Mouse (Mus musculus) left cerebral cortex, postnatal 25 days (tissue): Measurements from ENCODE around the gene Scn1b. TPM values are rescaled to one million over a fixed set of nuclear protein-coding genes. Genes with fewer than 3 reads are reported as not detected.

Source experiments
- DNase-seq, 2 experiments: peaks; one replicate each; pipeline ENCODE4 v3.0.0; 2022; ENCODE audit warnings: low spot score in 2 of 2, mixed read lengths in 1 of 2
- intact Hi-C: fragments of 180-260 bp; cut with DNase I; formaldehyde crosslinking; loops from one replicate; pipeline ENCODE4 v1.15.1; 2025
- total RNA-seq, 2 experiments: library from RNA; stranded (reverse); gene quantifications; 2 replicates each; pipeline ENCODE4 v1.2.3; 2021

The Scn1b gene
- total RNA-seq, 2 experiments from 2014 or later = 616 to 649 TPM

DNA sequence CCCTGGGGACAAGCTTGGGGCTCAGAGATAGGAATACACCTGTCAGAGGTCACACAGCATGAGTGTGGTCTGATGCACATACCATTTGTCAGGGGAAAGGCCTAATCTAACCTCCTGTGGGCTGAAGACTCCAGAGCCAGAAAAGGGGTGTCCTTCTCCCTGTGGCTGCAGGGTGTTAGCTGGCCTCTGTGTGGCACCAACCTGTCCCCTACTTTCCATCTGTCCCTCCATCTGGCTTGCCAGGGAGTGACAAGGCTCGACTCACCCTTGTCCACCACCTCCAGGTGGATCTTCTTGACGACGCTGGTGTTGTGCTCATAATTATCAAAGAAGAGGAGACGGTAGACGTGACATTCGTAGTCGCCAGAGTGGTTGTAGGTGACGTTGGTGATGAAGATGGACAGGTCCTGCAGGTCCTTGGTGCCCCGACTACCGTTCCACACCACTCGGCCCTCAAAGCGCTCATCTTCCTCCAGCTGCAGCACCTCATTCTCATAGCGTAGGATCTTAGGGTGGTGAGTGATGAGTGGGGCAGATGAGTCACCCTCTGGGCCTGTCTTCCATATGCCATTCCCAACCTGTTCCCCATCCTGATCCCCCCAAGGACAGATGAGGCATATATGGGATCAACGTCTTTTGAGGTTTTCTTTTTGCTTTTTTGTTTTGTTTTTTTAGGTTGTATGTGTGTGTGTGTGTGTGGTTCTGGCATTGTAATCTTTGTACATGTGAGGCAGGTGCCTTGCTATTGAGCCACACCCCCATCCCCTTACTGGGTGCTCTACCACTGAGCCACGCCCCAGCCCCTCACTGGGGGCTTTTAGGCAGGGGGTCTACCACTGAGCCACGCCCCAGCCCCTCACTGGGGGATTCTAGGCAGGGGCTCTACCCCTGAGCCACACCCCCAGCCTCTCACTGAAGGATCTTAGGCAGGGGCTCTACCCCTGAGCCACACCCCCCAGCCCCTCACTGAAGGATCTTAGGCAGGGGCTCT lies 3.9 kb downstream of the Scn1b start:
- intact Hi-C loops = loop anchor here (1.0 kb wide), 1 partner anchor 18 kb away; no protein-coding TSS in a partner anchor
- peak in 1 of 2 experiments; percentile 63 for DNase-seq

- intact Hi-C loops = no loop called here
- DNase-seq = no peak
Measured at GRCm38 (mm10) chr7:31119556-31119955, 7.2 kb downstream of the Scn1b start.

- DNase-seq = peak in 1 of 2 experiments; percentile 69
- intact Hi-C loops = no loop called here
Measured at GRCm38 (mm10) chr7:31118486-31118885, 8.3 kb downstream of the Scn1b start.

- intact Hi-C loops = no loop called here
- peak in 1 of 2 experiments; percentile 57 for DNase-seq
Measured at GRCm38 (mm10) chr7:31117465-31117864, 9.3 kb downstream of the Scn1b start.

- DNase-seq = no peak
- intact Hi-C loops = no loop called here
Measured at GRCm38 (mm10) chr7:31116721-31117145, 10.1 kb downstream of the Scn1b start.

DNA sequence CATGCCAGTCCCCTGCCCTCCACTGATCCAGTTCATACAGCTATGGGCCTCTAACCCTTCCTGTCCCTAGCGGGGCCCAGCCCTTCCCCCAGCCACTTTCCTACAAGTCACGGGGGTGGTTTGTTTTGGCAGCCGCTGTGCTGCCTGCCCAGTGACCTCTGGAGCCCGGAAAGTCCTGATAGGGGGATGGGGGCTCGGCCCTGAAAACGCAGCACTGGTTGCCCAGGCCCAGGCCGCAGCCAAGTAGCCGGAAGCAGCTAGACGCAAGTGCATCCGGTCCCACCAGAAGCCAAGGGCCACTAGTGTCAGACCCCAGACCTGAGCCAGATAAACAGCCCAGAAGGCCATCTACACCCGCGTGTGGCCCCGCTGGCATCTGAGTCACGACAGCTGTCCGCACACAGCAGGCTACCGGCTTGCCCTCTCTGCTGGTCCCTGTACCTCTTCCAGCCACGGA lies 11.2 kb downstream of the Scn1b start:
- DNase-seq = peak in 1 of 2 experiments; percentile 44
- intact Hi-C loops = no loop called here

- no peak for DNase-seq
- intact Hi-C loops = no loop called here
Measured at GRCm38 (mm10) chr7:31115182-31115581, 11.6 kb downstream of the Scn1b start, which contains the start of gene Hpn. Gene Hpn (minus strand): TSS chr7:31115290.

DNA sequence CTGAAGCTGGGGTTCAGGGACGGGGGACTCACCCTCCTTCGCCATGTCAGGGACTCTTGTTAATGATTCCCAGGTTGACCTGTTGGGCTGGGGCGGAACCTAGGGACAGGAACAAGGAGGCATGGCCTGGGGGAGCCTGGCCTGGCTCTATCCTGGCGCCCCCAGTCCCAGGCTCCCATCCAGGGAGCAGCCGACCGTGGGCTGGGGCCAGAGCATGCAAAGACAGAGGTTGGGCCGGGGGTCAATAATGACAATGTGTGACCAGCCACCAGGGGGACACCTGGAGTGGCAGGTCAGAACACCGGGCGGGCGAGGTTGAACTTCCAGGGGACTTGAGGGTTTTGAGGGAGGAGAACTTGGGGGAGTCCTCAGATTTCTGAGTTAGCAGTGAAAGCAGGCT lies 12.2 kb downstream of the Scn1b start:
- intact Hi-C loops = no loop called here
- DNase-seq = no peak

GRCm38 (mm10) chr7:31113800-31114199 lies 13.0 kb downstream of the Scn1b start:
- no peak for DNase-seq
- intact Hi-C loops = no loop called here

DNA sequence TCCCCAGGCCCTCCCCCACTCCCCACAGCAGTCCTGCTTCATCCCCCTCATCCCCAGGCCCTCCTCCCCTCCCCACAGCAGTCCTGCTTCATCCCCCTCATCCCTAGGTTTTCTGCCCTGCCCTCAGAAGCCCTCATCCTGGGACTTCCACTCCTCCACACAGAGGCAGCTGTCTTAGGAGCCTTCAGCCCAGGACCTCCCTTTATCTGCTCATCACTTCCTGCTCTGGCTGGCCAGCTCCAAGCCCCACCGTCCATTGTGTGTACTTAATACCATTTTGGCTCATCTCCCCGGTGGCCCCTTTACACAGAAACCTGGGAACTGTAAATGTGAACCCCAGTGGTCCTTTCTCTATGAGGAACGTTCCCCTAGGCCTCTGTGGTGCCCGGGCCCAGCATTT lies 14.8 kb downstream of the Scn1b start:
- intact Hi-C loops = no loop called here
- no peak for DNase-seq

DNA sequence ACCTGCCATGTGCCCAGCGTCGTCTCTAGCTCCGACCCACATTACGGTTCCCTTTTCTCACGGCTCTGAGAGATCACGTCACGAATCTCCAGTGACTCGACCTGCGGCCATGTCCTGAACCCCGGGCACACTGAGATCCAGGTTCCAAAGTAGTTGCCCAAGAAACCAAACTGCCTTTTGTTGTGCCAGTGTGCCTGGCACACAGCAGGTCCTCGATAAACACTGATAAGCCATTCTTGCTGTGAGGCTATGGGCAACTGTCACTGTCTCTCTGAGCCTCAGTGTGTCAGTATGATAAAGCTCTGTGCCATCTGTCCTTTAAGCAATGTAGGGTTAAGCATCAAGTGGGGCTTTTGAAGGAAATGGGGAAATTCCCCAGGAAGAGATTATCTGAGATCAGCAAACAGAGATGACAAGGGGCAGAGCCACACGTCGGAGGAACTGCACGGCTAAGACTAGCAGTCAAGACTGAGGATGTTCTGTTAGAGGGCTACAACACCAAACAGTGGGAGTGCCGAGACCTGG lies 15.9 kb downstream of the Scn1b start:
- DNase-seq = no peak
- intact Hi-C loops = no loop called here

- intact Hi-C loops = no loop called here
Measured at GRCm38 (mm10) chr7:31109796-31110195, 17.0 kb downstream of the Scn1b start.

DNA sequence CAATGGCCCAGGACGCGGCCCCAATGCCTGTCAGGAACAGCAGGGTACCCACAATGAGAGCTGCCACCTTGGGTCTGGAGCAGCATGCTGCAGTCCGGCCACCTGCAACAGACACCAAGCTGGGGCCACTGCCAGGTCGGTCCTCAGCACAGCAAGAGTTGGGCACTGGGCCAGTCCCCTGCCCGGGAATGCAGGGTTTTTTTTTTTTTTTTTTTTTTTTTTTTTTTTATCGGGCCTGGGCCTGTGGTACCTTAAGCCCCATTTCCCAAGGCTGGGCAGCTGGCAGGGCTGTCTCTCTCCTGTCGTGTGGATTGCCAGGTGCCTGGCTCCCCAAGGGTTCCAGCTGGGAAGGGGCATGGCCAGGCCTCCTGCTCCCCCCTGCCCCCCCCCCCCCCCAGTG lies 17.7 kb downstream of the Scn1b start:
- intact Hi-C loops = no loop called here
- DNase-seq = no peak

More at GRCm38 (mm10) chr7:31109796-31110195, 17.0 kb downstream of the Scn1b start:
- DNase-seq = no peak

- DNase-seq = no peak
- intact Hi-C loops = no loop called here
Measured at GRCm38 (mm10) chr7:31107781-31108180, 19.0 kb downstream of the Scn1b start.

- DNase-seq = no peak
- intact Hi-C loops = no loop called here
Measured at GRCm38 (mm10) chr7:31106166-31106565, 20.6 kb downstream of the Scn1b start.

DNA sequence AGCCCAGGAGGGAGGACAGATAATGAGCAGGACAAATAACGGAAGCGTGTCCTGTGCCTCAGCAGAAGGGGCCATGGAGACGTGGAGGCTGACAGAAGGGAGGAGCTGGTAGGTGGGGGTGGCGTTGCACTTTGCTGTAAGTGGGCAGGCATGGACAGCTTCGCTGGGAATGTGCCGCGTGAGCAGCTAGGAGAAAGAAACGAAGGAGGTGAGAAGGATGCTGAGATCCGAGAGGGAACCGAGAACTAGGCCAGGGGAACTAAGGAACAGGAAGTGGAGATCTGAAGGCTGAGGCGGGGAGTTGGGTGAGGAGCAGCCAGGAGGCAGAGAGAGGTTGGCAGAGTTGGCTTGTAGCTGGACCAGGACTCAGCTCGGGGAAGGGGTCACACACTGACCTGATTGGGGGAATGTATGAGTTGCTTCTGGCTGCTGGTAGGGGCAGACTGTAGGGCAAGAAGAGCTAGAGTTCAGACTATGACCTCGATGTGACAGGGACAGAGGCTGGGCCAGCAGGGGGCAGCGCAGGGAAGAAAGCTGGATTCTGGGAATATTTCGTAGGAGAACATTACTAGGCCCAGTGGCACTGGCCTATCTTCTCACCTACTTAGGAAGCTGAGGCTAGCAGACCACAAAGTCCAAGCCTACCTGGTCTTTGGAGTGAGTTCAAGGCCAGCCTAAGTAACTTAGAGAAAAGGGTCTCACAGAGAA lies 21.6 kb downstream of the Scn1b start:
- peak; percentile 64 to 92 for DNase-seq
- intact Hi-C loops = loop anchor here (1.0 kb wide), 1 partner anchor 18 kb away; no protein-coding TSS in a partner anchor

GRCm38 (mm10) chr7:31100786-31101185 lies 26.0 kb downstream of the Scn1b start:
- DNase-seq = no peak
- intact Hi-C loops = no loop called here

GRCm38 (mm10) chr7:31099612-31099982 lies 27.2 kb downstream of the Scn1b start:
- intact Hi-C loops = loop anchor here (5.0 kb wide), 1 partner anchor 142 kb away; the partner anchor contains the start of gene Usf2
- no peak for DNase-seq

DNA sequence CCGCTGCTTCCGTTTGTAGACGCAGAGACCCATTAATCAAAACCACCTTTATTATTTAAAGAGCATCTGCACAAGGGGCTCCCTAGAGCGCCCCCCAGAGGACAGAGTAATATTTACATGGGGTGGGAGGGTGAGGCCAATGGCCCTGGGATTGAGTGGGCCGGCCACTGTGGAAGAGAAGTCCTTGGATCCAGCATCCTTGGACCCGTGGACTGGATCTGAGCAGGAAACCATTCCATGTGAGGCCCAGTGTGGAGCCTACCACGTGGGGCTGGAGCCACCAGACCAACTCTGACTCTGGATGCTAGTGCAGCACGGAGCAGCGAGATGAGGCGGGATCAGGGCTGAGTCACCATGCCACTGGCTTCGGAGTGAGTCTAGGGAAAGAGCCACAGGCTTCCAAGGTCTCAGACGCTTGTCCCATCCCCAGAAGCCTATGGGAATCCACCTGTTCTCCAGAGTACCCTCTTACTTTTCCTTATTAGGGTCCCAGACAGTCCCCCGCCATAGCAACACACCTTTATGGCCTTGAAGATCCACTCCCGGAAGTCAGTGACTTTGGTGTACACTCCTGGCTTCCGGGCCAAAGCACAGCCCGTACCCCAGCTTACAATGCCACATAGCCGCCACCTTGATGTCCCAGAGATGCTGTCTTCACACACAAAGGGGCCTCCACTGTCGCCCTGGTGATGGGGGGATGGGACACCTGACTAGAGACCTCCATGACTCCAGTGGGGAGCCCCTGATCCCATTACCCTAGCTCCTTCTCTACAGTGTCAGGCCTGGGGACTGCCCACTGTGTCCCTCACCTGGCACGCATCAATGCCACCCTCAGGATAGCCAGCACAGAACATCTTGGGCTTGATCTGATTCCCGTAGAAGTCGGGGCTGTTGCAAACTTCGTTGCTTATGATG lies 27.8 kb downstream of the Scn1b start:
- intact Hi-C loops = loop anchor here (5.0 kb wide), 1 partner anchor 142 kb away; the partner anchor contains the start of gene Usf2
- no peak for DNase-seq
